Mouse (Mus musculus) bone marrow, adult 2 months (tissue): Measurements from ENCODE around the gene Krt83. TPM values are rescaled to one million over a fixed set of nuclear protein-coding genes. Genes with fewer than 3 reads are reported as not detected.

Experiments
- H3K27ac ChIP-seq: fragments of 200-500 bp; 2 replicates; pipeline ENCODE4 v1.5.1; 2012; ENCODE audit warnings: low read depth, mild to moderate bottlenecking, control low read depth, inconsistent platforms, low read length; ENCODE audit not compliant: control insufficient read depth, poor library complexity, insufficient read depth
- H3K4me1 ChIP-seq: fragments of 200-500 bp; 2 replicates; pipeline ENCODE4 v1.6.1; 2011; ENCODE audit warnings: low read length; ENCODE audit not compliant: control insufficient read depth, insufficient read depth
- H3K4me3 ChIP-seq: fragments of 200-500 bp; replicated peaks from 2 replicates; pipeline ENCODE3; 2011; ENCODE audit warnings: mild to moderate bottlenecking, low read depth, low read length, control low read depth; ENCODE audit not compliant: control insufficient read depth
- CTCF ChIP-seq: fragments of 200-500 bp; IDR thresholded peaks from 2 replicates; pipeline ENCODE4 v1.5.1; 2011; ENCODE audit warnings: low read length, control low read depth; ENCODE audit not compliant: control insufficient read depth, insufficient read depth
- POLR2A ChIP-seq: fragments of 200-500 bp; IDR thresholded peaks from 2 replicates; pipeline ENCODE4 v1.6.1; 2011; ENCODE audit warnings: low read depth, mild to moderate bottlenecking, control low read depth, low read length, borderline replicate concordance; ENCODE audit not compliant: control insufficient read depth
- WGBS: fragments of 180-500 bp; shearing (Covaris S2); methylation state at CpG from one replicate; pipeline ENCODE4 v1.1.7; 2018; 5-methylcytosine and 5-hydroxymethylcytosine counted together
- polyA plus RNA-seq: library from polyadenylated mRNA; stranded (reverse); fragments of >200 nt; gene quantifications from 2 replicates; pipeline ENCODE4 v1.2.4, GENCODE M21; 2011; ENCODE audit warnings: low replicate concordance; ENCODE audit not compliant: missing spikeins, insufficient read depth, insufficient read length

Gene Krt83
- polyA plus RNA-seq, 1 experiment: 4.1 TPM

GRCm38 (mm10) chr15:101508247-101508646 is 16.9 kb upstream of the Krt83 start:
- H3K27ac ChIP-seq: no peak overlapping the region
- 65% methylated on average over 9 of the region's 9 CpGs for WGBS
- H3K4me1 ChIP-seq: no peaks in the 10 kb centered on the region; the same call in 1 of the 2 replicates

GRCm38 (mm10) chr15:101506896-101507758 is 15.8 kb upstream of the Krt83 start:
- H3K27ac ChIP-seq: no peak overlapping the region
- TF ChIP-seq POLR2A (no peak), CTCF (no peak)
- no peak overlapping the region for H3K4me3 ChIP-seq
- 59% methylated on average over 14 of the region's 14 CpGs for WGBS
- no peaks in the 10 kb centered on the region for H3K4me1 ChIP-seq

More at GRCm38 (mm10) chr15:101508247-101508646, 16.9 kb upstream of the Krt83 start:
- H3K4me3 ChIP-seq: no peak overlapping the region
- TF ChIP-seq CTCF: no peak

GRCm38 (mm10) chr15:101497181-101497580 is 5.9 kb upstream of the Krt83 start:
- TF ChIP-seq POLR2A (no peak), CTCF (no peak)
- Histone ChIP-seq H3K4me3 (no peak overlapping the region), H3K4me1 (no peaks in the 10 kb centered on the region), H3K27ac (no peak overlapping the region)
- WGBS: 82% methylated on average over 2 of the region's 2 CpGs

DNA sequence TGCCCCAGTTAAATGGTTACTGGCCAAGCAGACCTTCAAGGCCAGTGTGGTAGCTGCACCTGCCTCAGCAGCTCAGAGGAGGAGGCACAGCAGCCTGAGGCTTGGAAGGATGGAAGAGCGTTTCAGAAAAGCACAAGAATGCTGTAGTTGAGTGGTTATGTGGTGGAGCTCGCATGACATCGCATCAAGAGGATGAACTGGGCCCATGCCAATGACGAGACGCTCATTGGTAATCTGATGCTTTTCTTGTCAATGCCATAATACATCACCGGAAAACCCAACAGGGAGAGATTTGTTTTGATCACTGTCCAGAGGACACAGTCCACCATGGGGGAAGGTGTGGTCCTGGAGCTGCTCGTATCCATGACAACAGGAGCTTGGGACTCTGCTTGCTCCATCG is 4.0 kb upstream of the Krt83 start:
- TF ChIP-seq CTCF: no peak
- no peak for TF ChIP-seq POLR2A
- H3K27ac ChIP-seq: no peak overlapping the region
- 89% methylated on average over 8 of the region's 8 CpGs for WGBS
- no peaks in the 10 kb centered on the region for H3K4me1 ChIP-seq
- H3K4me3 ChIP-seq: no peak overlapping the region

- TF ChIP-seq CTCF (no peak), POLR2A (no peak)
- 70% methylated on average over 1 of the region's 1 CpGs for WGBS
- H3K27ac ChIP-seq: no peak overlapping the region
- no peak overlapping the region for H3K4me3 ChIP-seq
- no peaks in the 10 kb centered on the region for H3K4me1 ChIP-seq
Measured at GRCm38 (mm10) chr15:101494203-101494602, 2.9 kb upstream of the Krt83 start.

DNA sequence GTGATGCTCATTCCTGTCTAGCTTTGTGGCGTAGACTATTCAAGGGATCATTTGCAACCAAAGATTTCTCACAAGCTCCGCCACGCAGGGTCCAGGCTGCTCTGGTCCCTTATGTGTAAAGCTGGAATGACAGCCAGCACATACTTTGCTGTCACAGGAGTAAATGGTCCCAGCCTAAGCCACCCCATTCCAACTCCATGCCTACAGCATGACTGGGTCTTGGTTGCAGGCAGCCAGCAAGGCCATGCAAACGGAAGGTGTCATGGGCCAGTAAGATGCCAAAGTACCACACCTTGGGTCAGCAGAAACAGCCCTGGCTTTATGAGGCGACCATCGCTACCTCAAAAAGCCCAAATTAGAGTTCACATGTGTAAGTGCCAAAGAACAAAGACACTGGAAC is 2.4 kb upstream of the Krt83 start:
- Histone ChIP-seq H3K4me1 (peaks cover 2% of the 10 kb centered on the region; the same call in 1 of the 2 replicates), H3K27ac (no peak overlapping the region), H3K4me3 (no peak overlapping the region)
- TF ChIP-seq POLR2A (no peak), CTCF (no peak)
- WGBS: 88% methylated on average over 6 of the region's 6 CpGs

DNA sequence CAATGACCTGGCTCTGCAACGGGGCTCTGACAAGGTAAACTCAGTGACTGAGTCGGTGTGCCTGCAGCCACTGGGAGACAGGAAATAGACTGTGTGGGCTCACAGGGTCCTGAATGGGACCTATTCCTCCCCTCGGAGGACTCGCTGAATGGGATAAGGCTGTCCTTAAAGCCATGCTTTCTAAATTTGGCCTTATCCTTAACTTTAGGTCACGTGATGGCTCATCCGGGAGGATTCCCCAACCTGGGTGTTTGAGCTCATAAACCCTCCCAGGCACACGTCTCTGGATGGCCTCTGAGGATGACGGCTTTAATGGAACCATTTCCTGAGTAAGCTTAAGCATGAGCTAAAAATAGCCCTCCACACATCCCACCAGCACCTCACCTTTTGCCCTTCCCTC is 1.4 kb upstream of the Krt83 start:
- Histone ChIP-seq H3K27ac (no peak overlapping the region), H3K4me3 (no peak overlapping the region), H3K4me1 (peaks cover 2% of the 10 kb centered on the region; the same call in 1 of the 2 replicates)
- TF ChIP-seq POLR2A: no peak
- TF ChIP-seq CTCF: no peak
- 49% methylated on average over 8 of the region's 8 CpGs for WGBS

DNA sequence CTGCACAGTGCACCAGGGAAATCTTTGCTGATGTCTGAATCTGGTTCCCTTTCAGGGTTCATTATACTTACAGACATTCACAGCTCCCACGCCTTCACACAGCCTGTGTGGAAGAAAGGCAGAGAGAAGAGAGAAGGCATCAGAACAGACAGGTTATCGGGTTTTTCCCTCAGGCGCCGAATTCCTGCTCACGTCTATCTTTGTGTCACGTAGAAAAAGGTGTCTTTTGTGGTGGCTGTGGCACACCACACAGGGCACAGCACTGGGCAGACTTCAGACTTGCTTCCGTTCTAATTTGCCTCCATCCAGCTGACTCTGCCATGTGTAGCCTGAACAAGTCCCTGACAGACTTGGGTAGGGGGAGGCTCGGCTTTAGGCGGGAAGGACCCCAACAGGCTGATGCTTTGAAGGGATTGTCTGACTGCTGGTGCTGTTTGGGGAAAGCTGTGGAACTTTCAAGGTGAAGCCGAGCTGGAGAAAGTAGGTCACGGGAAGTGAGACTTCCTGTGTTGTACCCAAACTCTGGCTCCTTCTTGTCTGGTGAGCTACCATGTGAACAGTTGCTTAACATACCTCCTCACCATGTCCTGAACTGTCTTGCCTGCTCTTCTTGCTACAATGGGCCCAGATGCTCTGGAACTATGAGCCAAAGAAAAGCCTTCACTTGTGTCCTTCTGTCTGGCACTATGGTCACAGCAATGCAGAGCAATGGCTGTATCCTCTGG is 5.2 kb downstream of the Krt83 start:
- 31% methylated on average over 11 of the region's 11 CpGs for WGBS
- Histone ChIP-seq H3K27ac (peak overlapping the region; percentile 82), H3K4me3 (no peak overlapping the region), H3K4me1 (peaks cover 16% of the 10 kb centered on the region)
- TF ChIP-seq CTCF: no peak
- no peak for TF ChIP-seq POLR2A
